13 mouse cellular contexts compared by ENCODE assay signal in the genomic region with DNA sequence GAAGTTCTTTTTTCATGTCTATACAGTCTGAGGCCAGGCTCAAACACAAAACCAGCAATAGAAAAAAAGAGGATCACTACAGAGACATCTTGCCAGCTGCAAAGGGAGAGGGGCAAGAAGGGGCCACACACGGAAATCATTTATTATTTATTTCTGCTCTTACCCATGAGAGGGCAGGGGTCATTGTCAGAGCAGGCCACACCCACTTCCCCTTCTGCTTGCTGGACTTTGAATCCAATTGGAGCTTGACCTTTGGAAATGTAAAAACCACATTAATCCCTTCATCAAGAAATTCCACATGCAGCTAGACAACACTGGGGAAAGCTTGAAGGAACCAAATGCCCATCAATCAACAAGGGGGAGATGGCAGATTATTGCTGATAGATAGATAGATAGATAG.
"Had no signal": no experiment of that assay in that cellular context is flagged by ENCODE, and none has a peak within 500 bp of the region (broad histone marks: within the 10 kb centered on the region; RNA-seq: fewer than 3 reads in every experiment).

No protein-coding gene starts in this region.

- H3K36me3 ChIP-seq: limb, embryonic 13.5 days; liver, embryonic 13.5 days; midbrain, embryonic 13.5 days had no signal

- H3K4me3 ChIP-seq: limb, embryonic 13.5 days; liver, embryonic 13.5 days; midbrain, embryonic 13.5 days had no signal

- H3K4me2 ChIP-seq: hindbrain, embryonic 14.5 days; limb, embryonic 13.5 days; liver, embryonic 13.5 days; midbrain, embryonic 13.5 days had no signal

- H3K9ac ChIP-seq: hindbrain, embryonic 14.5 days; limb, embryonic 13.5 days; liver, embryonic 13.5 days; midbrain, embryonic 13.5 days had no signal

- H3K4me1 ChIP-seq: limb, embryonic 13.5 days; midbrain, embryonic 13.5 days had no signal

- H3K27ac ChIP-seq: hindbrain, embryonic 14.5 days; kidney, postnatal 0 days; limb, embryonic 13.5 days; liver, embryonic 13.5 days; midbrain, embryonic 13.5 days; stomach, postnatal 0 days had no signal

- H3K27me3 ChIP-seq: limb, embryonic 13.5 days; liver, embryonic 13.5 days; midbrain, embryonic 13.5 days had no signal

- DNase-seq: left cerebral cortex, postnatal 4 days; liver, embryonic 13.5 days; lung, adult 18-20 months; lung, postnatal 36 days; right cerebral cortex, adult 18-20 months; right cerebral cortex, postnatal 25 days; thymus, adult 2 months; thymus, postnatal 25 days had no signal

- ATAC-seq: midbrain, embryonic 13.5 days had no signal

- H3K9me3 ChIP-seq: limb, embryonic 13.5 days; liver, embryonic 13.5 days; midbrain, embryonic 13.5 days had no signal
